Mouse (Mus musculus) liver, embryonic 14.5 days (tissue): Measurements from ENCODE around the gene Spock1.
A peak's percentile ranks its signal among the peaks of the same experiment; 100 is the strongest.

Experiments
- CTCF ChIP-seq: IDR thresholded peaks from 2 replicates; pipeline ENCODE4 v1.5.1; 2016; ENCODE audit warnings: antibody characterized with exemption, low read depth, control low read depth
- EP300 ChIP-seq: IDR thresholded peaks from 2 replicates; pipeline ENCODE4 v1.6.1; 2016; ENCODE audit warnings: antibody characterized with exemption, low read depth

DNA sequence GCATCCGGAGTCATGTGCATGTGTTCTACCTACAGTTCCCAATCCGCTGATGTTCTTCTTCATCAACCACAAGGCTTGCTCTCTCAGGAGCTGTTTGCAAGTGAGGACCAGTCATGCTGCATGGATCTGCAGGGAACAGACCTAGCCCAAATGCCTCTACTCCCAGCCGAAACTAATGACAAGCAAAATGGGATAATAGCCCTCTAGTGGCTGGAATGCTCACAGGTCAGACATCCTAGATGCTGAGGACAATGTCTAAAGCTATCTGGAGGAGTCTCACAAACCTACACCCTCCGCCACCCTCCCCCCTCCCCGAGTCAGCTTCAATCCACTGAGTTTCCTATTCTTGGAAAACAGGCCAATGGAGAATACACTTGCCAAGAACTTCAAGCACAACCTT is 358.4 kb downstream of the Spock1 start:
- TF ChIP-seq CTCF (peak; percentile 55), EP300 (no peak)
